Mouse (Mus musculus): ENCODE measurements around the gene Dync2li1. TPM values are rescaled to one million over a fixed set of nuclear protein-coding genes. Genes with fewer than 3 reads are reported as not detected.

Gene Dync2li1
- total RNA-seq, 2 experiments from 2014 or later, result 23.5 to 25.6 TPM

DNA sequence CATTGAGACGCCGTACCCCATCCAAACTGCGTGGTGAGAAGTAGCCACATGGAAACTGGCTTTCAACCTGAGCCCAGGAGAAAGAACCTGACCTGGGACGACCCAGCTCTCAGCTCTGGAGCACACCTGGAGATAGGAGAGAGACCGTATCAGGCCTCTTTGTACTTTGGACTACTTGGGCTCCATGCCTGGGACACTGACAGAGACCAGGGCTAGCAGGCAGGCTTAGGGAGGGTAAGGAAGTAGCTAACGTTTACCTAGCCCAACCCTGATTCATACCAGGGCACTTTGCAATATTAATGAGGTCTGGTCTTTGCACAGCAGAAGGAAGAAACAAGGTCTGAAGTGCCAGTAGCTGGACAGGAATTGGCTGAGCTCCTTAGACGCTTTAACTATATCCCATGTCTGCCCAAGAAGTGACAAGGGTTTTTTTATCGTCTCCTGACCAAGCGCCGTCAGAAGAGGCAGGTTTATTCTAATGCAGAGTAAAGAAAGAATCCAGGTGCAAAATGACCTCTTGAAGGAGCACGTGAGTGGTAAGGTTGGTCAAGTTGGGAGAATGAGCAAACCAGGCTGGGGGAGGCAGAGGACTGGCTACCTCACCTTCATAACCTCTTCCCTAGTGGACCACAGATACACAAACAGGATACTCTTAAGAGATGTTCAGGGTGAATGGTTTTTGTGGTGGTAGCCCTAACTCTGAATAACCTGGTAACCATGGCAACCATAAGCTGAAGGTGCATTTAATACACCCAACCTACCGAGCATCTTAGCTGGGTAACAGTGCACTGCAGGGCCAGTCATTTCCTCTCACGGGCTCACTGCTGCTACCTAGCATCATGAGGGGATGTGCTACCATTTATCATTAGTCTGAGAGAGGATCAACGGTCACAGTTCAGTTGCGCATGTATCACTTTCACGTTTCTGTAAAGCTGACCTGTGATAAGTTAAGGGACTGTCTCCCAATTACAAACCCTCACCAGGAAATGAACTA, 46.4 kb downstream of the Dync2li1 start:
- intact Hi-C loops (cut with DNase I), result no loop called here
- no peak for DNase-seq (ENCODE audit: extremely low spot score in 1 of 2, low spot score in 2 of 2)

DNA sequence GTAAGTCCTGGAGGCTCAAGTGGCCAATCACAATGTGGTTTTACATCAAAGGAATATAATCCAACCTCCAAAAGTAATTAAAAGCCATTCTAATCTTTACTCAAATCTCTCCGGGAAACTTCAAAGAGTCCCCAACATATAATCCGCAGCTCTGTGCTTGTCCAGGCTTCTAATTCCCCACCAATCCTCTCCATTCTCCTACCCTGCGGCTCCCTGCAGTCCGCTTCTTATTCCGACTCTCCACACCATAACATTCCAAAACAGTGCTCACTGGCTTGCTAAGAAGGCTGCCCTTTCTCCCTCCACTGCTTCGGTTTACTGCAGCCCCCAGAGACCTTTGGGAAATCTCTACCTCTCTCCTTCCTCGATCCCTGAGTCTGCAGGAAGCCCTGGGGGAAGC, 47.8 kb downstream of the Dync2li1 start:
- intact Hi-C loops (cut with DNase I), result no loop called here
- no peak for DNase-seq (ENCODE audit: extremely low spot score in 1 of 2, low spot score in 2 of 2)

DNA sequence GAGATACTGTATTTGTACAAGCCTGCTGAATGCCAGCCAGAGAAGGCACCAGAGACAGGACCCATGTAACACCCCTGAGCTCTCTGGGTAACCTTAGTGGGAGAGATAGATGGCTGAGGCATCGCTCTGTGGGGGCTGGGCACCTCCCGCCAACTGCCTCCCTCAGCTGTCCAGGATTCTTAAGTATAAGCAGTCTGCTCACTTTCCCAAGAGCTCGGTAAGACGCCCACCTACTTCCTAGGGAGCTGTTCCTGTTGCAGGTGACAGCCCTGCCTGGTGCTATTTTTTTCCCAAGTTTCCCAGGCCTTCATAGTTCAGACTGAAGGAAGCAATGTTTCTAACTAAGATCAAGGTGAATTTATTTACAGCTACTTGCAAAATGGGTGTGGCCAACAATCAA, 48.9 kb downstream of the Dync2li1 start:
- DNase-seq (ENCODE audit: extremely low spot score in 1 of 2, low spot score in 2 of 2), result no peak
- intact Hi-C loops (cut with DNase I), result no loop called here

DNA sequence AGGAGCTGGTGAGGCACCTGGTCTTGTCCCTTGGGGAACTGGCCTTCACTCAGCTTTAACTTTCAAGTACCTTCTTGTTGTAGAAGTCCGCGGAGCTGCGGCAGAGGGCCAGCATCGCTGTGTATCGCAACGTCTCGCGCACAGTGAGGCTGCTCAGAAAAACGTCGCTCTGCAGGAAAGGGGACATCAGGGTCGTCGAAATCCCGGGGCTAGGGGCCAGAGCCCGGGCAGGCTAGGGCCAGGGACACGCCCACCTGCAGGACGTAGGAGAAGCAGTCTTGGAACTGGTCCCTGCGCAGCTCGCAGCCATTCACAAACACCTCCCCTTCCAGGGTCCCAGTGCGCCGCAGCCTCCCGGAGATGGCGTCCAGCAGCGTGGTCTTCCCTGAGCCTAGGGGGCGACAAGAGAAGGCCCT, 49.7 kb downstream of the Dync2li1 start, which contains the start of gene Abcg8:
Gene Abcg8, plus strand, starts transcription at position 352 of the 416 bp plus-strand sequence.
- peak in 1 of 2 experiments; percentile 43 for DNase-seq (ENCODE audit: extremely low spot score in 1 of 2, low spot score in 2 of 2)
- intact Hi-C loops (cut with DNase I), result no loop called here

DNA sequence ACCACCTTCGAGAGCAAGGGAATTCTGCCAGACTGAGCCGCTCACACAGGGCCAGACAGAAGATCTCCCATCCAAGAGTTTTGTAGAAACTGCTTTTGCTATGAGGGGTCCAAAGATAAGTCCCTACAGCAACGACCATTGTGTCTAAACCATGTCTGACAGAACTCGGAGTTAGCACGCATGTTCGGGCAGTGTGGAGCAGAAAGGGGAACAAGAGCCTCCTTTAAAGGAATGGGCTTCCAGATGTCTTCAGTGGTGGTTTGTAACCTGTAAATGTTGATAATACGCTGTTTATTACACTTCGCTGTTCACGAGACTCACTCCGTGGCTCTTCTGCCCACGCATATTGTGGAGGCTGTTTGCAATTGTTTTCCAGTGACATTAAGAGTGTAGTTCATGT, 51.3 kb downstream of the Dync2li1 start:
- DNase-seq (ENCODE audit: extremely low spot score in 1 of 2, low spot score in 2 of 2), result no peak
- intact Hi-C loops (cut with DNase I), result no loop called here

DNA sequence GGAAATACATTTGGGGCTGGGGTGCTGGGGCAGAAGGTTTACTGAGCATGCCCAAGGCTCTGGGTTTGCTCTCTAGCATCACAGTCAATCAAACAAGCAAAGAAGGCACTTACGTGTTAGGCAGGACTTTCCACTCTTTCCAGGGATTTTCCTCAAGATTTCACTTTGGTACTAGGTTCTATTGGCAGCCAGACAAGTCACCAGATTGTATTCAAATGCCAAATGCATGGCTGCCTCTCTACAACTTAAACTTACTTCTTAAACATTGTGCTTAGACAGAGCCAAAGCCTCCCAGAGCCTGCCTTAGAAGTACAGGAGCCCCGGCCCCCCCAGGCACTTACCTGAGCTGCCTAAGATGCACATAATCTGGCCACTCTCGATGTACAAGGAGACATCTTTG, 55.4 kb downstream of the Dync2li1 start:
- intact Hi-C loops (cut with DNase I), result no loop called here

DNA sequence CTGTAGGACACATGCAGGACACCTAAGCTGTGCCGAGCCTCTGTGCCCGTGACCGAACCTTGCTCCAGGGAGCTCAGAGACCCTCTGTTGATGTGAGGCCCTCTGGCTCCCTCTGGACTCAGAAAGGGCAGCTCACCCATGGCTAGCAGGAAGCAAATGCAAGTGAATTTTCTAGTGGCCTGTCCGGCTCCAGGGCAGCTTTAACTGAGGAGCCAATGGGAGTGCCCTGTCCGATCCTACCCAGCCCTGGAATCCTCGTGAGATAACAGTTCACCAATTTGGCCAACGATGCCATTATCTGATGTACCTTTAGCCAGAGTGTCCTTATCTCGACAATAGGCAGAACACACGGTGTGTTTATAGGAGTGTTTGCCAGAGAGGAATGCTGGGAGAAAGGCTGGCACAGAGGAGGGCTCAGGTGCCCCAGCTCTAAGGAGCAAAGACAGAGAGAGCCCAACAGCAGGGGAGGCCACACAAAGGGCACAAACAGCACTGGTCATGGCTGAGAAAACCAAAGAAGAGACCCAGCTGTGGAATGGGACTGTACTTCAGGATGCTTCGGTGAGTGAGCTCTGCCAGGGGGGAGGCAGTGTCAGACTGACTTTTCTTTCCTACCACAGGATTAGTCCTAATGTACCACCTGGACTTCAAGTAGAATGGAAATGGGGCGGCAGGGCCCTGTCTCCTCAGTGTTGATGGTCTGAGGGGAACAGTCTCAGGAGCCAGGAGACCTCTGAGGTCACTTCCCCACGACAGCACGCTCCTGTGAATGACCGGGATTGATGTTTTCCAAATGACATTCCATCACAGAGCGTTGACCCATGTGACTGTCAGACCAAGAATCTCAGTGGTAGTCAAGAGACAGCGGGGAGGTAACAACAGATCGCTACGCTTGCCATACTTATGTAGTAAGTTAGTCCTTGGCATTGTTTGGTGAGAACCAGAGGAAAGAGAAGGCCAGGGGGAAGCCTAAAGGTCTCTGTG, 56.7 kb downstream of the Dync2li1 start, which contains the start of gene Abcg5:
Gene Abcg5, minus strand, starts transcription at position 278 of the 984 bp plus-strand sequence.
- intact Hi-C loops (cut with DNase I), result no loop called here

More for the DNA sequence above, 55.4 kb downstream of the Dync2li1 start:
- DNase-seq (ENCODE audit: extremely low spot score in 1 of 2, low spot score in 2 of 2), result peak in 1 of 2 experiments; percentile 25

DNA sequence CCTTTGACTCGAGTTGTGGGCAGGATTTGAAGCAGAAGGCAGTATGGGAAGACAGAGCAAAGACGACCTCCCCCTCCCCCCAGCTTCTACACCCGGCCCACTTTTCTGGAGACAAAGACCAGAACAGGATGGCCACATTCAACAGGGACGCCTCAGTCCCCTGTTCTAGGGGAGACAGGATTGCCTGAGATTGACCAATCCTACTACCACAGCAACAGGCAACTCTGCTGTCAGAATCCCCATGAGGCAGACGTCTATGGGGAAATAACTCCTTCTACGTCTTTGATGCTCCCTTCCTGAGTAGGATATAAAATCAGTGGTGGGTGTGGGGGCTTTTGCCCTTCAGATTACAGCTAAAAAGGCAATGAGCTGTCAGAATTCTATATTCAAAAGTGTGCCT, 58.0 kb downstream of the Dync2li1 start:
- intact Hi-C loops (cut with DNase I), result no loop called here
- DNase-seq (ENCODE audit: extremely low spot score in 1 of 2, low spot score in 2 of 2), result no peak

More for the DNA sequence above, 56.7 kb downstream of the Dync2li1 start, which contains the start of gene Abcg5:
- no peak for DNase-seq (ENCODE audit: extremely low spot score in 1 of 2, low spot score in 2 of 2)

DNA sequence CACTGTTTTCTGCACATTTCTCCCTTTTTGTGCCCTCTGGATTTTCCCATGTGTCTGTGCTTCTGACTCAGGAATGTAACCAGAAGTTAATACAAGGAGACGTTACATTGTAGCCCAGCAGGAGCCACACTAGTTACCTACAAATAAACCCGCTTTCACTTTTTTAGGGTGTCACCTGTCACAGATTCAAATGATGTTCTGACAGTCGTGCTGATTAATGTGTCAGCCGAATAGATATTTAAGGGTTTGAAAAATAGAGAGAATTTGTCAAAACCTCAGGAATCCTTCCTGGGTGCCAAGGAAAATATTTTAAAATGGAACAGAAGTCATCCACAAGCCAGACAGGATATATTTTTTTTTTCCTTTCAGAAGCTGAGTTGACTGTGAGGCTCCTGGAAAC, 59.0 kb downstream of the Dync2li1 start:
- intact Hi-C loops (cut with DNase I), result no loop called here

DNA sequence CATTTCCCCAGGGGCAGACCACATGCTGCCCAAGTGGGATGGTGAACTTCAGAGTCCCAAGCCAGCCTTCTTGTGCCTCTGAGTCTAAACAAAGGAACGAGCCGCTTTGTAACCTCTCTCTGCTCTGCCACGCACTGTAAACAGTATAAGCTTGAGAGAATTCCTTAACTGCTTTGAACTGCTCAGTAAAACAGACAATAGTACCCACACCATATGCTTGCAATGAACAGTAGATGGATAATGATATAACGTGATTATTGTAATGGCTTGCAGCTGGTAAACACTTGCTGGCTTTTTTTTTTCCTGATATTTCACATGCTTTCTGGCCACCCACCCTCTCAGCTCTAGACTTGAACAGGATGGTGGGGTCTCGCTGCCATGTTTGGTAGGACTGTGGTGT, 61.7 kb downstream of the Dync2li1 start:
- intact Hi-C loops (cut with DNase I), result no loop called here
- DNase-seq (ENCODE audit: extremely low spot score in 1 of 2, low spot score in 2 of 2), result no peak

More for the DNA sequence above, 59.0 kb downstream of the Dync2li1 start:
- no peak for DNase-seq (ENCODE audit: extremely low spot score in 1 of 2, low spot score in 2 of 2)

DNA sequence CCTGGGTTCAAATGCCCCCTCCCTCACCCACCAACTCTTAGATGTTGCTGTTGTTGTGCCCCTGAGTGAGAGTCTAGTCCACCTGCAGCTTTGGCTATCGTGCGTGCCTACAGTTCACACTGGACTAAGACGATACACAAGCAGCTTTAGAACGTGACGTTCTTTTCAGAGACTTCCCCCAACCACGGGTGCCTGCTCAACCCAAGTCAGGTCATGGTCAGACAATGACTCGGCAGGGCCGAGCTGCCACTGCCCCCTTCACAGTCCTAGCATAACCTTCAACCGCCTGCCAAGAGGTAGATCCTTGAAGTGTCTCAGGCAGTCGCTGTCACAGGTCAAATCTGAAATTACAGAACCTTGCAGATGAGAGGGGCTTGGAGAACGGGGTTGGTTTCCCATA, 62.5 kb downstream of the Dync2li1 start:
- intact Hi-C loops (cut with DNase I), result no loop called here
- DNase-seq (ENCODE audit: extremely low spot score in 1 of 2, low spot score in 2 of 2), result no peak

DNA sequence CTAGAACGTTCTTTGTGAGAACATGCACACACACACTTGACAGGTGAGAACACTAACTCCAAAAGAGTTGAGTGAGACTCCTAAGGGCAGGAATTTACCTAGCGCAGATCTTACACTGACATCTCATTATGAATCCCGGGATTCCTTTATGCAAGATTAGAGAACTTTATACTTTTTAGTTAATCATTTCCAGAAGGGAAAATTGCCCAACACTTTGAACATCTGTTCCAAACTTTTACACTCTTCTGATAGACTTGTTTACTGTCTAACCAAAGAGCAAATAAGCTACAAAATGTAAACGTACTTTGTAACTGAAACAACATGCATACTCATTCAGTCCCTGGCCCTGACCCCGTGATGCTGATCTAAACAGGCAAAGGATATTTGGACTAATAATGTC, 63.0 kb downstream of the Dync2li1 start:
- no peak for DNase-seq (ENCODE audit: extremely low spot score in 1 of 2, low spot score in 2 of 2)
- intact Hi-C loops (cut with DNase I), result no loop called here

DNA sequence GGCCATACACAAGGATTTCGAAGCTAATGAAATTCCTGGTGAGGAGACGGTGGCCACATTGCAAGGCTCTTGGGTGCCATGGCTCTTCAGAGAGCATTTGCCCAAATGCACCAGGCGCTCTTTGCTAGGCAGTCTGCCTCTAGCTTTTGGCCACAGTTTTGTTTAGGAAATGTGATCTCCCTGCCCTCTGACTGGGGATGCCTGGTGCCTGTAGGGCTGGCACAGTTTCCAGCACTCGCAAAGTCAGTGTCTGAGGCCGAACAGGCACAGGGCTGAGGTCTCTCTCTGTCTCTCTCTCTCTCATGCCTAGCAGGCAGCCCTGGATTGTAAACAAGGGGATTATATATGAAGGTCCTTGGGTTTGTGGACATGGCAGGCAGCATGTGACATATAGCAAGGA, 63.8 kb downstream of the Dync2li1 start:
- intact Hi-C loops (cut with DNase I), result no loop called here
- DNase-seq (ENCODE audit: extremely low spot score in 1 of 2, low spot score in 2 of 2), result no peak

DNA sequence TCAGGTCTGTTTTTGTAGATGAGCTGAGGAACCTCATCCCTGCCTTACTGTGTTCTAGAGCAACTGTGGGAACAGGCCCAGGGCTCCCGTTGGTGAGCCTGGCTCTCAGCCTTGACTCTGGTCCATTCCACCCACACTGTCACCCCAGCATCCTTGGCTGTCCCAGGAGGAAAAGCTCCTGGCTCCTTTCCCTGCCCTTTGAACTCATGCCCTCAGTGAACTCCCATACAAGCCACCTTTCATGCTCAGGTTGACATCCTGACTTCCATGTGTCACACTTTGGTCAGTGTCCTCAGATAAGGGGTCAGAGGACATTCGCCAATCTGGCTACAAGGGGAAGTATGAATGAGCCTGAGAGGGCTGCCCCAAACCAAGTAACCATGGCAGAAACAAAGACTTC, 67.4 kb downstream of the Dync2li1 start:
- no peak for DNase-seq (ENCODE audit: extremely low spot score in 1 of 2, low spot score in 2 of 2)
- intact Hi-C loops (cut with DNase I), result no loop called here

DNA sequence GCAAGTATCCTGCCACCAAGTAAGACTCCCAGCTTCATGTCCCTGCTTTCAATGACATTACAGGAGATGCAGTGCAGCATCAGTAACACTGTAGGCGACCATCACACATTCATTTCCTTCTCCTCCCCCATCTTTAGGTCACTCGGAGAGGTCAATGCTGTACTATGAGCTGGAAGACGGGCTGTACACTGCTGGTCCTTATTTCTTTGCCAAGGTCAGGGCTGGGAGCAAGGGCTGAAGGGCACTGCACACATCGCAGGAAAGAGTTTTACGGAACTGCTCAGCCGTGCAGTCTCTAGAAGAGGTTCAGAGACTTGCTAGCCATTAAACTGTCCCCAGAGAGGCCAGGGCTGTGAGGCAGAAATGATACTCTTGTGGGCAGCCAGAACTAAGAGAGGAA, 70.2 kb downstream of the Dync2li1 start:
- no peak for DNase-seq (ENCODE audit: extremely low spot score in 1 of 2, low spot score in 2 of 2)
- intact Hi-C loops (cut with DNase I), result no loop called here

DNA sequence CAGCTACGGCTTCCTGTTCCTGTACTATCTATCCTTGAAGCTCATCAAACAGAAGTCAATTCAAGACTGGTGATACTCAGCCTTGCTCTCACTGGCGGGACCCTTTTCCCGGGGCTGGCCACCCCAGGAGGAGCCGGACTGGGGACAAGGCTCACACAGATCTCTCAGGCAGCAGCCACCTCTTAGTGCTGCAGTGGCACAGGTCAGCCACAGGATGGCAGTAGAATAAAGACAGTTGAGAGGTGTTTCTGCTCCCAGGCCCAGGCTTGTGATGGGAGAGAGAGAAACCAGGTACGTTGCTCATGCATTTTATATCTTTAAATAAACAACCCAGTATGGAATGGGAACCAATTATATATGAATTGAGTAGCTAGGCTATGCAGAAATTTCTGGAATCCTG, 72.4 kb downstream of the Dync2li1 start:
- DNase-seq (ENCODE audit: extremely low spot score in 1 of 2, low spot score in 2 of 2), result peak; percentile 55 to 70
- intact Hi-C loops (cut with DNase I), result no loop called here
